Mouse (Mus musculus) thymus, postnatal 10 days (tissue): ENCODE results near the gene Tenm4.
"Not testable (repeated sequence)": the region's sequence is repeated elsewhere in the genome, so short reads cannot be mapped to it uniquely, and the experiment has no call there.

Source experiments
- DNase-seq, 2 experiments: peaks; one replicate each; pipeline ENCODE4 v3.0.0; 2021; ENCODE audit warnings: low spot score in 2 of 2

The Tenm4 gene

DNA sequence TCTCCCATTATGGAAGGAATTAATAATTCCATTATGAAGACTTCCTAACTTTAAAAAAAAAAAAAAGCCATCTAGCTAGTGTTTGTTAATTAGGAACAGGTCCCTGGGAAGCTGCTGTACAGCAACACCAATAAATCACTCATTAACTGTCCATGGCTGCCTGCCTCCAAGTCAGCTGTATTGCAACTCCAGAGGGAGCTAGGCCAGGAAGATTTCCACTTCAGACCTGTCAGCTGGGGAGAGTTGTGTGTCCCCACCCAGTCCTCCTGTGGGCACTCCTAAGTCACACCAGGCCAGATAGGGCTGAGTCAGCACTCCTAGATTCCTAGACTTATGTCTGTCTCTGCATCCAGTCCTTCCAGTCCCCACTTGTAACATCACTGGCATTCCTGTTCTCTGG is 399.9 kb downstream of the Tenm4 start:
- DNase-seq, result no peak

- no peak for DNase-seq
Measured at GRCm38 (mm10) chr7:96572995-96573394, 401.9 kb downstream of the Tenm4 start.

DNA sequence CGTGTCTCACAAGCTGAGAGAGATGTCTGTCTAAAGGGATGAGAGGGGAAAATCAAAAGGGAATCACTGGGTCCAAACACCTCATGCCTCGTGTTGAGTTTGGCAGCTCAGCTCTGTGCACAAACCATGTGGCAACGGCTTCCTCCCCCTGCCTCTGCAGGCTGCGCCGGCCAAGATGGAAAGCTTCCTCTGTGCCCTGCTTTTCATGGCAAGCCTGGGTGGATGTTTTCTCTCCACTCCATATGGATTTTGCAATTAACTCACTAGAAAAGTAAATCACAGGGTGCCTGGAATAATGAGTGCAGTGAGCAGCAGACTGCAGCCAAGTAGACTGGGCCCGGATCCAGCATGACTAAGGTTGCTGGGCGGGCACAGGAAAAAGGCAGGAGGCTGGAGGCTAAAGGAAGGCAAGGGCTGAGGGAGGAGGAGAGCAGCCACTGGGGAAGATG is 404.2 kb downstream of the Tenm4 start:
- DNase-seq, result no peak

DNA sequence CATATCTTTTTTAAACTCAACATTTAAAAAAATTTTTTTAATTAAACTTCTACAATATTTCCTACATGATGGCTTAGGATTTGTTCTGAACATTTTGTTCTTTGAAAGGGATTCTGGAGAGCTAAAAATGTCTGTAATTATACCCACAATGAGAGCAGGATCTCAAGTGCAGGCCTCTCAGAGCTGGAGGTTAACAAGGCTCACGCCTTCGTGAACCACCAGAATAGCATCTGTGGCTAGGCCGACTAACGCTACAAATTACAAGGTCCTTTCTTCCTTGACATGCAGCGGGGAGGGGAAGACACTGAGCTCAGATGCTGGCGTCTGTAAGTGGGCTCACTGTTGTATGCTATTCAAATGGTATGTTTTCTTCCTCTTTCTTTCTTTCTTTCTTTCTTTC is 411.7 kb downstream of the Tenm4 start:
- DNase-seq, result no peak

GRCm38 (mm10) chr7:96587403-96587802 is 416.4 kb downstream of the Tenm4 start:
- no peak for DNase-seq

- DNase-seq, result no peak
Measured at GRCm38 (mm10) chr7:96588567-96588966, 417.5 kb downstream of the Tenm4 start.

GRCm38 (mm10) chr7:96595535-96596295 is 424.7 kb downstream of the Tenm4 start:
- no peak for DNase-seq

- DNase-seq, result no peak
Measured at GRCm38 (mm10) chr7:96596402-96597195, 425.6 kb downstream of the Tenm4 start.

DNA sequence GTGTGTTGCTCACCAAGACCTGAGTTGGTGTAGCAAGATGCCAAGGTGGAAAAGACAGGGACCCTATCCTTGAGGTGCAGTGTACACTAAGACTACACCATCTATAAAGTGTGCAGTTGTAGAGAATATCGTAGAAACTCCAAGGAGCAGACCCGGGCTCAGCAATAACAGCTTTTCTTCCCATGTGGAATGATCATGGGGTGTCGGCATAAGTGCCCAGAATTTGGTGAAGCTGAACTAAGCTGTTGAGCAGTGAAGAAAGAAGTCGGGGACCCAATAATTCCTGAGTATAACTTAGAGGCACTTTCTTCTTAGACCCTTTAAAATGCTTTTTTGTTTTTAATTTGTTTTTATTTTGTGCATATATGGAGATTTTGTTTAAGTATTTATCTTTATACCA is 426.8 kb downstream of the Tenm4 start:
- DNase-seq, result no peak

- no peak for DNase-seq
Measured at GRCm38 (mm10) chr7:96599081-96599480, 428.0 kb downstream of the Tenm4 start.

GRCm38 (mm10) chr7:96600381-96600941 is 429.4 kb downstream of the Tenm4 start:
- DNase-seq, result no peak

GRCm38 (mm10) chr7:96604091-96604745 is 433.2 kb downstream of the Tenm4 start:
- DNase-seq, result no peak

- no peak for DNase-seq
Measured at GRCm38 (mm10) chr7:96605316-96605715, 434.3 kb downstream of the Tenm4 start.

GRCm38 (mm10) chr7:96609854-96610586 is 439.0 kb downstream of the Tenm4 start:
- DNase-seq, result no peak

DNA sequence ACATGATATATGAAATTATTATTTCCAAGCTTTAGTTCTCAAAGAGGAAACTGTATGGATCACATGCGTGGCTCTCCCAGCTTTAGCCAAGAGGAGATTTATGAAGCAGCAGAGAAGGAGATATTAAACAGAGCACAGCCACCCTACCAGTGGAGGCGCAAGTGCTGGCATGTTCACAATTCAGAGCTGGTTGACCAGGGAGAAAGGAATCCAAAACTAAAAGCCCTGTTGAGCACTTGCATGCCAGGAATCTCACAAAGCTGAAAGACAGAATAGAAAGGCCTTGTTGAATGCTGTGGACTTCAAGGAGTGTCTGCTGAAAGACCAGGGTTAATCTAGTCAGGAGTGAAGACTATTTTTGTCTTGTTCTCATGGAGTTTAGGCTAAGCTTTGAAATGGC is 446.3 kb downstream of the Tenm4 start:
- DNase-seq, result no peak

DNA sequence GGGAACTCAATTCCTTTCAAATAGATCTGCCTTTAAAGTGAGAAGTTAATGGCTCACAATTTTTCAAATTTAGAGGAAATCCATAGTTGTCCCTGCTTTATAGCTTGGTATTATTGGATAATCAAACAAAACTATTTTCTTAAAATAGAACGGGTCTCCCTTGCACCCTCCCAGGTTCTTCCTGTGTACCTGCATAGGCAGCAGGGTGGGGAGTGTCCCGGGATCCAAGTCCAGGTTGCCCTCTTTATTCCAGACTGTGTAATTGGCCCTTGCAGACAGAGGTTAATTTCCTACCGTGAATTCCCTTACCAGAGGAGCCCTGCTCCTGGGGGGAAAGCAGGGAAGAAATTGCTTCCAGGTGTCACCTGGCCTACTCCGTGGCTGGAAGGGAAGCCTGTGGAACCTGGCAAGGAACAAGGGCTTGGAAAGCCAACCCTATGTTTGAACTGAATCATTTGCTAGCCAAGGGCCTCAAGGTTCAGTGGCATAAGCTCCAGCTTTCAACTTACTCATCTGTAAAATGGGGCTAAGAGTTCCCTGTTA is 449.0 kb downstream of the Tenm4 start:
- DNase-seq, result no peak

GRCm38 (mm10) chr7:96626338-96626737 is 455.3 kb downstream of the Tenm4 start:
- DNase-seq, result no peak

GRCm38 (mm10) chr7:96630551-96630950 is 459.5 kb downstream of the Tenm4 start:
- DNase-seq, result not testable (repeated sequence)

GRCm38 (mm10) chr7:96633008-96633407 is 462.0 kb downstream of the Tenm4 start:
- no peak for DNase-seq

- DNase-seq, result no peak
Measured at GRCm38 (mm10) chr7:96635830-96636440, 464.9 kb downstream of the Tenm4 start.
